Mouse (Mus musculus): ENCODE measurements around the gene Dhx37. TPM values are rescaled to one million over a fixed set of nuclear protein-coding genes. Genes with fewer than 3 reads are reported as not detected.

Gene Dhx37
- 7.9 TPM for polyA plus RNA-seq (2014; fragmentation: Illumina TruSeq; extraction: RNeasy Lipid Tissue Mini Kit (QIAGEN cat#74804); ENCODE audit: insufficient read depth, low read depth, low replicate concordance)

GRCm38 (mm10) chr5:125433793-125434337 is at the start of gene Dhx37:
Gene Dhx37 (minus strand): TSS chr5:125434121.

GRCm38 (mm10) chr5:125475601-125476285 is 41.8 kb upstream of the Dhx37 start, which contains the start of gene Aacs:
Gene Aacs (plus strand): TSS chr5:125475814.

GRCm38 (mm10) chr5:125441234-125442114 is 7.6 kb upstream of the Dhx37 start, which contains the start of gene Bri3bp:
Gene Bri3bp (plus strand): TSS chr5:125441568.

DNA sequence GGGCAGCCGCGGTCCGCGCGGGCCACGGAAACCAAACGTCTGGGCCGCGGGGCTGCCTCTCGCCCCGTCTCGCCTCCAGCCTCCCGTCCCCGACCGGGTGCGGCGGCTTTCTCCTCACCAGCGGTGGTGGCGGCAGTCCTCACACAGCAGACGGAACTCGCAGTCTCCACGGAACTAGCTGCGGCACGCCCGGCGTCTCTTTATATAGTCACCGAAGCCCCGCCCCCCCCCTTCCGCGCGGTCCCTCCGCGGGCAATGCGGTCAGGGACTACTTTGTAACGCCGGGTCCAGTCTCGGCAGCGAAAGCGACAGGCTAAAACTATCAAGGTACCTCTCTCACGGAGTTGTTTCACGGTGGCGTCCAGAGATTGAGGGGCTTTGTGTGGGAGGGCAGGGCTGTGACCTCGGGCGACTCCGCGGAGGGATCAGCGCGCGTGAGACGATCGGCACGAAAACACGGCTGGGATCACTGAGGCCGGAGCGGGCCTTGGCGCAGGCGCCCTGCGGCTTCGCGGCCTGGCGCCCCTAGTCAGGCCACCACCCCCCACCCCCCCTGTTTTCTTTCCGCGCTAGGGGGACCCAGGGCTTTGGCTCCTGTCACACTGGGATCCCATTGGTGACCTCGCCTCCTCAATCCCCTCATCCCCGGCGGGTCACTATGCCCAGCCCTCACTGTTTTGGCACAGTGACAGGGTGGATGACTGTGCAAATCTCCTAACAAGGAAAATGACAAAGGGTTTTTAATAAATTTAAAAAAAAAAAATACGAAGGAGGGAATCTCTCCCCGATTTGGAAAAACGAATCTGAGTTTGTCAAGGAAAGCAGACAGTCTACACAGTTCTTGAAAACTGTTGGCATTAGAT is 44.1 kb downstream of the Dhx37 start, which contains the start of gene Ubc:
Ubc (minus strand) TSS at position 624 of the 863 bp plus-strand sequence.

DNA sequence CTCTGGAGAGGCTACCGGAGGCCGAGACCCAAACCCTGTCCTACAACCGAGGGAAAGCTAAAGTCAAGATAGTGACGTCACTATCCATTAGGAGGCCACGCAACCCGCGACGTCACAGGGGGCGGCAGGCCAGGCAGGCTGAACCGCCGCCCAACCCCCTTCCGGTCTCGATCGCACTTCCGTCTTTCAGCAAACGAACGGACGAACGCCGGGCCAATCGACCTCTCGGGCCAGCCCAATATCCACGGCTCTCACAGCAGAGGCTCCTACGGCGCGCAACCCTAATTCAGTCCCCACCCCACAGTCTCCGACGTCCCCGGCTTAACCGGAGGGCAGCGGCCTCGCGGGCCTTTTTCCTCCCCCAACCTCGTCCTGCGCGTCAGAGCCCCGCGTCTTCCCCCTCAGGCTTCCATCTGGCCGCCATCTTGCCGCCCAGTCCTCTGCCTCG is 44.8 kb downstream of the Dhx37 start, which contains the start of gene Gm10382:
Gm10382 (plus strand) TSS at position 192 of the 448 bp plus-strand sequence.

Other genes with a start within 250 kb of the Dhx37 start
- gene Scarb1, start 93.0 kb downstream of the Dhx37 start, polyA plus RNA-seq (2014; fragmentation: Illumina TruSeq; extraction: RNeasy Lipid Tissue Mini Kit (QIAGEN cat#74804); ENCODE audit: insufficient read depth, low read depth, low replicate concordance), result 46.8 TPM
- gene Gm10382, start 44.8 kb downstream of the Dhx37 start, polyA plus RNA-seq (2014; fragmentation: Illumina TruSeq; extraction: RNeasy Lipid Tissue Mini Kit (QIAGEN cat#74804); ENCODE audit: insufficient read depth, low read depth, low replicate concordance), result 0.20 TPM
- 423 TPM for gene Ubc, start 43.9 kb downstream of the Dhx37 start, polyA plus RNA-seq (2014; fragmentation: Illumina TruSeq; extraction: RNeasy Lipid Tissue Mini Kit (QIAGEN cat#74804); ENCODE audit: insufficient read depth, low read depth, low replicate concordance)
- gene Bri3bp, start 7.4 kb upstream of the Dhx37 start, polyA plus RNA-seq (2014; fragmentation: Illumina TruSeq; extraction: RNeasy Lipid Tissue Mini Kit (QIAGEN cat#74804); ENCODE audit: insufficient read depth, low read depth, low replicate concordance), result 6.3 TPM
- 19.8 TPM for gene Aacs, start 41.7 kb upstream of the Dhx37 start, polyA plus RNA-seq (2014; fragmentation: Illumina TruSeq; extraction: RNeasy Lipid Tissue Mini Kit (QIAGEN cat#74804); ENCODE audit: insufficient read depth, low read depth, low replicate concordance)
- not detected for gene Tmem132b, start 97.7 kb upstream of the Dhx37 start, polyA plus RNA-seq (2014; fragmentation: Illumina TruSeq; extraction: RNeasy Lipid Tissue Mini Kit (QIAGEN cat#74804); ENCODE audit: insufficient read depth, low read depth, low replicate concordance)

Measured in lung, adult 10 weeks (tissue).